In the genomic region with DNA sequence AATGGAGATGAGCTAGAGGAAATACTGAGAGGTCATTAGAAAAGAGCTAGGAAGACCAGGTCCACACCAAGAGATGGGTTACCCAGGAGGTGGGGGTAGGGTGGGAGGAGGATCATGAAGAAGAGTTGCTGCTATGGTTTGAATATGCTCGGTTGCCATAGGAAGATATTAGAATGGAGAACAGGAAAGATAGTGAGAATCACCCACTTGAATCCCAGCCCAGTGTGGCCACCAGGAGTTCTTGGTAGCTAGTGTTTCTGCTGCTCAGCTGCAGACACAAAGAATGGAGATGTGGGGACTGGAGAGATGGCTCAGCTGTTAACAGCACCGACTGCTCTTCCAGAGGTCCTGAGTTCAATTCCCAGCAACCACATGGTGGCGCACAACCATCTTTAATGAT, we compare ENCODE assay signal across 25 mouse cellular contexts.
"Had no signal": no experiment of that assay in that cellular context is flagged by ENCODE, and none has a peak within 500 bp of the region (broad histone marks: within the 10 kb centered on the region; RNA-seq: fewer than 3 reads in every experiment).

No protein-coding gene starts in this region.

- H3K36me3 ChIP-seq: heart, embryonic 13.5 days; heart, embryonic 15.5 days; hindbrain, embryonic 10.5 days; hindbrain, embryonic 12.5 days; intestine, embryonic 15.5 days; limb, embryonic 13.5 days; limb, embryonic 15.5 days had no signal

- H3K27ac ChIP-seq: gastrocnemius, adult 2 months; heart, adult 2 months; heart, embryonic 13.5 days; heart, embryonic 15.5 days; hindbrain, embryonic 10.5 days; hindbrain, embryonic 12.5 days; hindbrain, embryonic 14.5 days; intestine, embryonic 15.5 days; limb, embryonic 13.5 days; limb, embryonic 15.5 days had no signal

- H3K9me3 ChIP-seq: heart, embryonic 13.5 days; heart, embryonic 15.5 days; hindbrain, embryonic 12.5 days; intestine, embryonic 15.5 days; limb, embryonic 15.5 days had no signal

- H3K4me2 ChIP-seq: heart, embryonic 11.5 days; heart, embryonic 13.5 days; heart, embryonic 15.5 days; hindbrain, embryonic 12.5 days; hindbrain, embryonic 14.5 days; intestine, embryonic 15.5 days; limb, embryonic 13.5 days; limb, embryonic 15.5 days; liver, embryonic 11.5 days had no signal

- H3K27me3 ChIP-seq: hindbrain, embryonic 12.5 days; intestine, embryonic 15.5 days; limb, embryonic 13.5 days; limb, embryonic 15.5 days had no signal

- ATAC-seq: hindbrain, embryonic 16.5 days; inflammation-experienced regulatory T-cells, adult 6 months; intestine, embryonic 15.5 days had no signal

- H3K9ac ChIP-seq: heart, embryonic 13.5 days; heart, embryonic 15.5 days; hindbrain, embryonic 12.5 days; hindbrain, embryonic 14.5 days; intestine, embryonic 15.5 days; limb, embryonic 13.5 days; limb, embryonic 15.5 days had no signal

- DNase-seq: gastrocnemius, adult 2 months; gastrocnemius, postnatal 10 days; gastrocnemius, postnatal 25 days; heart, adult 2 months; heart, postnatal 14 days; heart, postnatal 36 days; kidney, adult 18-20 months; kidney, adult 8-10 months; kidney, postnatal 10 days; kidney, postnatal 36 days; layer of hippocampus, adult 9-11 months; layer of hippocampus, postnatal 36 days; left cerebral cortex, postnatal 4 days had no signal

- H3K4me3 ChIP-seq: gastrocnemius, adult 2 months; heart, adult 2 months; heart, embryonic 13.5 days; heart, embryonic 15.5 days; hindbrain, embryonic 10.5 days; hindbrain, embryonic 12.5 days; intestine, embryonic 15.5 days; limb, embryonic 13.5 days; limb, embryonic 15.5 days had no signal
